Mouse (Mus musculus): ENCODE measurements around the gene Rimbp2. TPM values are rescaled to one million over a fixed set of nuclear protein-coding genes. Genes with fewer than 3 reads are reported as not detected.

The Rimbp2 gene
- total and polyA plus RNA-seq, 2 experiments from 2014 or later, result 0.03 TPM; not detected in 1

- Histone ChIP-seq H3K27ac (ENCODE audit: low read depth) (no peak overlapping the region), H3K9me3 (replicated peaks; ENCODE audit: control insufficient read depth, low read length) (no peaks in the 10 kb centered on the region), H3K9ac (replicated peaks; ENCODE audit: low read depth, low read length) (no peak overlapping the region), H3K27me3 (ENCODE audit: control insufficient read depth, insufficient read depth, low read length) (no peaks in the 10 kb centered on the region), H3K4me3 (ENCODE audit: low read depth, low read length) (no peak overlapping the region), H3K36me3 (replicated peaks; ENCODE audit: control insufficient read depth, insufficient read depth, low read length) (no peaks in the 10 kb centered on the region), H3K4me1 (ENCODE audit: control insufficient read depth, insufficient read depth) (no peaks in the 10 kb centered on the region), H3K4me2 (ENCODE audit: low read depth, low read length) (no peak overlapping the region)
- ATAC-seq (ENCODE audit: insufficient read depth, low read depth) (no peak), DNase-seq (ENCODE audit: low spot score) (no peak)
- 83% methylated on average over 3 of the region's 3 CpGs for WGBS
- TF ChIP-seq EP300 (IDR thresholded peaks at IDR 0.05; ENCODE audit: low read depth) (no peak), CTCF (IDR thresholded peaks at IDR 0.05; ENCODE audit: low read depth) (no peak)
These were observed 65.7 kb downstream of the Rimbp2 start for GRCm38 (mm10) chr5:128887546-128887945.

GRCm38 (mm10) chr5:128884320-128884719 lies 69.0 kb downstream of the Rimbp2 start:
- H3K9me3 ChIP-seq (replicated peaks; ENCODE audit: control insufficient read depth, low read length), result no peaks in the 10 kb centered on the region
- TF ChIP-seq CTCF (IDR thresholded peaks at IDR 0.05; ENCODE audit: low read depth) (no peak), EP300 (IDR thresholded peaks at IDR 0.05; ENCODE audit: low read depth) (no peak)
- no peak overlapping the region for H3K4me3 ChIP-seq (ENCODE audit: low read depth, low read length)
- H3K9ac ChIP-seq (replicated peaks; ENCODE audit: low read depth, low read length), result no peak overlapping the region
- no peak overlapping the region for H3K4me2 ChIP-seq (ENCODE audit: low read depth, low read length)
- 85% methylated on average over 5 of the region's 5 CpGs for WGBS
- DNase-seq (ENCODE audit: low spot score) (no peak), ATAC-seq (ENCODE audit: insufficient read depth, low read depth) (no peak)
- no peaks in the 10 kb centered on the region for H3K4me1 ChIP-seq (ENCODE audit: control insufficient read depth, insufficient read depth)
- no peaks in the 10 kb centered on the region for H3K27me3 ChIP-seq (ENCODE audit: control insufficient read depth, insufficient read depth, low read length)
- no peaks in the 10 kb centered on the region for H3K36me3 ChIP-seq (replicated peaks; ENCODE audit: control insufficient read depth, insufficient read depth, low read length)
- H3K27ac ChIP-seq (ENCODE audit: low read depth), result no peak overlapping the region

- TF ChIP-seq EP300 (IDR thresholded peaks at IDR 0.05; ENCODE audit: low read depth) (no peak), CTCF (IDR thresholded peaks at IDR 0.05; ENCODE audit: low read depth) (no peak)
- H3K4me2 ChIP-seq (ENCODE audit: low read depth, low read length), result no peak overlapping the region
- H3K27me3 ChIP-seq (ENCODE audit: control insufficient read depth, insufficient read depth, low read length), result no peaks in the 10 kb centered on the region
- no peak overlapping the region for H3K27ac ChIP-seq (ENCODE audit: low read depth)
- ATAC-seq (ENCODE audit: insufficient read depth, low read depth) (no peak), DNase-seq (ENCODE audit: low spot score) (no peak)
- no peak overlapping the region for H3K9ac ChIP-seq (replicated peaks; ENCODE audit: low read depth, low read length)
- H3K9me3 ChIP-seq (replicated peaks; ENCODE audit: control insufficient read depth, low read length), result no peaks in the 10 kb centered on the region
- no peak overlapping the region for H3K4me3 ChIP-seq (ENCODE audit: low read depth, low read length)
- H3K4me1 ChIP-seq (ENCODE audit: control insufficient read depth, insufficient read depth), result no peaks in the 10 kb centered on the region
- WGBS, result 36% methylated on average over 3 of the region's 3 CpGs
- H3K36me3 ChIP-seq (replicated peaks; ENCODE audit: control insufficient read depth, insufficient read depth, low read length), result no peaks in the 10 kb centered on the region
These were observed 74.2 kb downstream of the Rimbp2 start for GRCm38 (mm10) chr5:128879092-128879491.

- no peak overlapping the region for H3K9ac ChIP-seq (replicated peaks; ENCODE audit: low read depth, low read length)
- H3K4me2 ChIP-seq (ENCODE audit: low read depth, low read length), result no peak overlapping the region
- H3K4me1 ChIP-seq (ENCODE audit: control insufficient read depth, insufficient read depth), result no peaks in the 10 kb centered on the region
- no peak for TF ChIP-seq EP300 (IDR thresholded peaks at IDR 0.05; ENCODE audit: low read depth)
- no peak for TF ChIP-seq CTCF (IDR thresholded peaks at IDR 0.05; ENCODE audit: low read depth)
- no peaks in the 10 kb centered on the region for H3K27me3 ChIP-seq (ENCODE audit: control insufficient read depth, insufficient read depth, low read length)
- no peak overlapping the region for H3K4me3 ChIP-seq (ENCODE audit: low read depth, low read length)
- H3K36me3 ChIP-seq (replicated peaks; ENCODE audit: control insufficient read depth, insufficient read depth, low read length), result no peaks in the 10 kb centered on the region
- WGBS, result 4% methylated on average over 15 of the region's 16 CpGs
- no peak for ATAC-seq (ENCODE audit: insufficient read depth, low read depth)
- H3K27ac ChIP-seq (ENCODE audit: low read depth), result no peak overlapping the region
- no peak for DNase-seq (ENCODE audit: low spot score)
- H3K9me3 ChIP-seq (replicated peaks; ENCODE audit: control insufficient read depth, low read length), result no peaks in the 10 kb centered on the region
These were observed 75.8 kb downstream of the Rimbp2 start for GRCm38 (mm10) chr5:128877425-128878035.

- no peaks in the 10 kb centered on the region for H3K36me3 ChIP-seq (replicated peaks; ENCODE audit: control insufficient read depth, insufficient read depth, low read length)
- H3K4me1 ChIP-seq (ENCODE audit: control insufficient read depth, insufficient read depth), result no peaks in the 10 kb centered on the region
- no peak overlapping the region for H3K27ac ChIP-seq (ENCODE audit: low read depth)
- 59% methylated on average over 3 of the region's 3 CpGs for WGBS
- H3K4me3 ChIP-seq (ENCODE audit: low read depth, low read length), result no peak overlapping the region
- H3K9me3 ChIP-seq (replicated peaks; ENCODE audit: control insufficient read depth, low read length), result no peaks in the 10 kb centered on the region
- TF ChIP-seq EP300 (IDR thresholded peaks at IDR 0.05; ENCODE audit: low read depth) (no peak), CTCF (IDR thresholded peaks at IDR 0.05; ENCODE audit: low read depth) (no peak)
- no peak overlapping the region for H3K4me2 ChIP-seq (ENCODE audit: low read depth, low read length)
- DNase-seq (ENCODE audit: low spot score), result no peak
- no peaks in the 10 kb centered on the region for H3K27me3 ChIP-seq (ENCODE audit: control insufficient read depth, insufficient read depth, low read length)
- no peak overlapping the region for H3K9ac ChIP-seq (replicated peaks; ENCODE audit: low read depth, low read length)
- no peak for ATAC-seq (ENCODE audit: insufficient read depth, low read depth)
These were observed 81.6 kb downstream of the Rimbp2 start for GRCm38 (mm10) chr5:128871706-128872105.

- Histone ChIP-seq H3K4me2 (ENCODE audit: low read depth, low read length) (no peak overlapping the region), H3K36me3 (replicated peaks; ENCODE audit: control insufficient read depth, insufficient read depth, low read length) (no peaks in the 10 kb centered on the region), H3K4me1 (ENCODE audit: control insufficient read depth, insufficient read depth) (no peaks in the 10 kb centered on the region), H3K9me3 (replicated peaks; ENCODE audit: control insufficient read depth, low read length) (no peaks in the 10 kb centered on the region), H3K27ac (ENCODE audit: low read depth) (no peak overlapping the region), H3K4me3 (ENCODE audit: low read depth, low read length) (no peak overlapping the region), H3K27me3 (ENCODE audit: control insufficient read depth, insufficient read depth, low read length) (no peaks in the 10 kb centered on the region), H3K9ac (replicated peaks; ENCODE audit: low read depth, low read length) (no peak overlapping the region)
- WGBS, result 77% methylated on average over 5 of the region's 5 CpGs
- TF ChIP-seq EP300 (IDR thresholded peaks at IDR 0.05; ENCODE audit: low read depth), result no peak
- no peak for TF ChIP-seq CTCF (IDR thresholded peaks at IDR 0.05; ENCODE audit: low read depth)
- ATAC-seq (ENCODE audit: insufficient read depth, low read depth) (no peak), DNase-seq (ENCODE audit: low spot score) (no peak)
These were observed 86.5 kb downstream of the Rimbp2 start for GRCm38 (mm10) chr5:128866811-128867210.

Measured in heart, postnatal 0 days (tissue).